Mouse (Mus musculus) heart, embryonic 11.5 days (tissue): ENCODE measurements at regions not wholly inside any gene's neighbourhood (a gene's known extent, or its start where the extent isn't known, plus 50 kb on each side); places are given as distances from the start of the nearest gene placed in this dataset.

Experiments used
- ATAC-seq: fragments of 200-750 bp; cut with Nextera tagmentation; replicated peaks from 2 replicates; pipeline ENCODE4 v1.8.0; 2017; ENCODE audit warnings: moderate library complexity; ENCODE audit not compliant: insufficient number of reproducible peaks, low FRiP score, low TSS enrichment
- H3K27ac ChIP-seq: fragments of 300-500 bp; sonication (generic); 2 replicates; pipeline ENCODE4 v1.5.1; 2014; ENCODE audit warnings: mild to moderate bottlenecking, low read depth, low read length
- H3K27me3 ChIP-seq: fragments of 300-500 bp; sonication (generic); 2 replicates; pipeline ENCODE4 v1.6.1; 2014; ENCODE audit warnings: mild to moderate bottlenecking, low read length, mixed read lengths; ENCODE audit not compliant: control insufficient read depth, insufficient read depth
- H3K36me3 ChIP-seq: fragments of 300-500 bp; sonication (generic); 2 replicates; pipeline ENCODE4 v1.6.1; 2014; ENCODE audit warnings: mild to moderate bottlenecking, low read length, moderate library complexity, mixed read lengths; ENCODE audit not compliant: control insufficient read depth, insufficient read depth
- H3K4me1 ChIP-seq: fragments of 300-500 bp; sonication (generic); 2 replicates; pipeline ENCODE4 v1.6.1; 2014; ENCODE audit warnings: low read length; ENCODE audit not compliant: control insufficient read depth, insufficient read depth
- H3K4me2 ChIP-seq: fragments of 300-500 bp; sonication (generic); 2 replicates; pipeline ENCODE4 v1.6.1; 2014; ENCODE audit warnings: mild to moderate bottlenecking, moderate library complexity
- H3K4me3 ChIP-seq: fragments of 300-500 bp; sonication (generic); 2 replicates; pipeline ENCODE4 v1.5.1; 2014; ENCODE audit warnings: low read depth, low read length
- H3K9ac ChIP-seq: fragments of 300-500 bp; sonication (generic); 2 replicates; pipeline ENCODE4 v1.6.1; 2014; ENCODE audit warnings: mild to moderate bottlenecking, low read depth, low read length, moderate library complexity
- H3K9me3 ChIP-seq: fragments of 300-500 bp; sonication (generic); replicated peaks from 2 replicates; pipeline ENCODE4 v1.6.1; 2016; ENCODE audit warnings: low read length; ENCODE audit not compliant: control insufficient read depth
- WGBS: fragments of 180-500 bp; shearing (Covaris S2); extraction: QIAGEN DNeasy Blood & Tissue Kit; methylation state at CpG from one replicate; pipeline ENCODE4 v1.1.7; 2014; ENCODE audit not compliant: insufficient replicate concordance; 5-methylcytosine and 5-hydroxymethylcytosine counted together

GRCm38 (mm10) chr4:93935692-93936091 lies 600.4 kb upstream of the Tusc1 start:
- no peaks in the 10 kb centered on the region for H3K9me3 ChIP-seq
- no peaks in the 10 kb centered on the region for H3K36me3 ChIP-seq
- H3K27ac ChIP-seq, result no peak overlapping the region
- no peak overlapping the region for H3K4me2 ChIP-seq
- H3K4me1 ChIP-seq, result no peaks in the 10 kb centered on the region
- H3K27me3 ChIP-seq, result no peaks in the 10 kb centered on the region
- H3K4me3 ChIP-seq, result no peak overlapping the region
- no peak overlapping the region for H3K9ac ChIP-seq
- ATAC-seq, result no peak

GRCm38 (mm10) chr4:93927117-93927516 lies 591.8 kb upstream of the Tusc1 start:
- Histone ChIP-seq H3K27me3 (no peaks in the 10 kb centered on the region), H3K9me3 (no peaks in the 10 kb centered on the region), H3K36me3 (no peaks in the 10 kb centered on the region), H3K4me1 (no peaks in the 10 kb centered on the region), H3K27ac (no peak overlapping the region), H3K9ac (no peak overlapping the region), H3K4me2 (no peak overlapping the region), H3K4me3 (no peak overlapping the region)
- no peak for ATAC-seq
- 83% methylated on average over 7 of the region's 7 CpGs for WGBS

GRCm38 (mm10) chr4:93924402-93924801 lies 589.1 kb upstream of the Tusc1 start:
- no peaks in the 10 kb centered on the region for H3K36me3 ChIP-seq
- no peak overlapping the region for H3K9ac ChIP-seq
- H3K4me1 ChIP-seq, result no peaks in the 10 kb centered on the region
- H3K27me3 ChIP-seq, result no peaks in the 10 kb centered on the region
- no peaks in the 10 kb centered on the region for H3K9me3 ChIP-seq
- 80% methylated on average over 1 of the region's 1 CpGs for WGBS
- no peak overlapping the region for H3K4me2 ChIP-seq
- ATAC-seq, result no peak
- H3K4me3 ChIP-seq, result no peak overlapping the region
- no peak overlapping the region for H3K27ac ChIP-seq

- Histone ChIP-seq H3K27ac (no peak overlapping the region), H3K4me1 (no peaks in the 10 kb centered on the region), H3K27me3 (no peaks in the 10 kb centered on the region), H3K9ac (no peak overlapping the region), H3K9me3 (no peaks in the 10 kb centered on the region), H3K4me2 (no peak overlapping the region), H3K36me3 (no peaks in the 10 kb centered on the region), H3K4me3 (no peak overlapping the region)
- WGBS, result 84% methylated on average over 11 of the region's 11 CpGs
- no peak for ATAC-seq
Measured at GRCm38 (mm10) chr4:93886631-93887030, 551.3 kb upstream of the Tusc1 start.

- no peaks in the 10 kb centered on the region for H3K27me3 ChIP-seq
- no peak overlapping the region for H3K4me2 ChIP-seq
- no peak overlapping the region for H3K4me3 ChIP-seq
- no peaks in the 10 kb centered on the region for H3K9me3 ChIP-seq
- H3K27ac ChIP-seq, result no peak overlapping the region
- 72% methylated on average over 3 of the region's 3 CpGs for WGBS
- no peak overlapping the region for H3K9ac ChIP-seq
- no peaks in the 10 kb centered on the region for H3K4me1 ChIP-seq
- ATAC-seq, result no peak
- H3K36me3 ChIP-seq, result no peaks in the 10 kb centered on the region
Measured at GRCm38 (mm10) chr4:93881318-93881717, 546.0 kb upstream of the Tusc1 start.

GRCm38 (mm10) chr4:93879351-93879872 lies 544.1 kb upstream of the Tusc1 start:
- H3K27ac ChIP-seq, result no peak overlapping the region
- no peaks in the 10 kb centered on the region for H3K4me1 ChIP-seq
- H3K9me3 ChIP-seq, result no peaks in the 10 kb centered on the region
- H3K9ac ChIP-seq, result no peak overlapping the region
- no peaks in the 10 kb centered on the region for H3K27me3 ChIP-seq
- WGBS, result 63% methylated on average over 8 of the region's 8 CpGs
- no peak overlapping the region for H3K4me3 ChIP-seq
- no peak overlapping the region for H3K4me2 ChIP-seq
- no peak for ATAC-seq
- no peaks in the 10 kb centered on the region for H3K36me3 ChIP-seq

- Histone ChIP-seq H3K36me3 (no peaks in the 10 kb centered on the region), H3K4me1 (no peaks in the 10 kb centered on the region), H3K27me3 (no peaks in the 10 kb centered on the region), H3K27ac (no peak overlapping the region), H3K4me2 (no peak overlapping the region), H3K4me3 (no peak overlapping the region), H3K9me3 (no peaks in the 10 kb centered on the region), H3K9ac (no peak overlapping the region)
- no peak for ATAC-seq
- 71% methylated on average over 3 of the region's 3 CpGs for WGBS
Measured at GRCm38 (mm10) chr4:93873271-93873670, 538.0 kb upstream of the Tusc1 start.

- H3K4me3 ChIP-seq, result no peak overlapping the region
- H3K4me2 ChIP-seq, result no peak overlapping the region
- H3K27ac ChIP-seq, result no peak overlapping the region
- 91% methylated on average over 3 of the region's 3 CpGs for WGBS
- no peak for ATAC-seq
- H3K9me3 ChIP-seq, result no peaks in the 10 kb centered on the region
- H3K4me1 ChIP-seq, result no peaks in the 10 kb centered on the region
- no peaks in the 10 kb centered on the region for H3K36me3 ChIP-seq
- no peaks in the 10 kb centered on the region for H3K27me3 ChIP-seq
- no peak overlapping the region for H3K9ac ChIP-seq
Measured at GRCm38 (mm10) chr4:93853451-93853850, 518.1 kb upstream of the Tusc1 start.

- no peak overlapping the region for H3K9ac ChIP-seq
- WGBS, result 69% methylated on average over 3 of the region's 3 CpGs
- H3K9me3 ChIP-seq, result no peaks in the 10 kb centered on the region
- no peak overlapping the region for H3K4me3 ChIP-seq
- no peak overlapping the region for H3K4me2 ChIP-seq
- no peak overlapping the region for H3K27ac ChIP-seq
- no peaks in the 10 kb centered on the region for H3K36me3 ChIP-seq
- H3K4me1 ChIP-seq, result no peaks in the 10 kb centered on the region
- no peak for ATAC-seq
- H3K27me3 ChIP-seq, result no peaks in the 10 kb centered on the region
Measured at GRCm38 (mm10) chr4:93849178-93849577, 513.9 kb upstream of the Tusc1 start.
